ENCODE assay signal across 26 mouse cellular contexts in the genomic region with DNA sequence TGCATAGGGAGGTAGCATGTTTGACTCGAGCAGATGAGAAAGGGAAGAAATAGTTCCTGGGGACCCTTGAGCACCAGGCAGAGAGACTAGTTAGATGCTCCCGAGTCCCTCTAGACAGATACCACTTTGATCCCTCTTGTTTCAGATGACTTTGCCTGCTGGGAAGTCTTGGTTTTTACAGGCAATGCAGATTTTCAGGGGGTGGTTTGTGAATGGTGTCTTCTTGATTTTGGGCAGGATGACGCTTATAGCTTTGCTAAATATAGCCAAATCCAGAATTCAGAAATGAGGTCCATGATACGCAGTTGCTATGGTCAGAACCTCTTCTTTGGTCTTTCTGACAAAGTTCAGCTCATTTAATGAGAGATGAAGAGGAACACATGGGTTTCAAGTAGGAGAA.
"Had no signal": no experiment of that assay in that cellular context is flagged by ENCODE, and none has a peak within 500 bp of the region (broad histone marks: within the 10 kb centered on the region; RNA-seq: fewer than 3 reads in every experiment).

No protein-coding gene starts in this region.

- H3K27ac ChIP-seq: heart, embryonic 10.5 days; hindbrain, embryonic 10.5 days; hindbrain, embryonic 13.5 days; hindbrain, embryonic 15.5 days; hindbrain, postnatal 0 days; kidney, embryonic 15.5 days; kidney, postnatal 0 days; limb, embryonic 13.5 days; limb, embryonic 15.5 days; liver, embryonic 12.5 days; liver, embryonic 14.5 days had no signal

- H3K27me3 ChIP-seq: heart, embryonic 12.5 days; hindbrain, embryonic 13.5 days; hindbrain, embryonic 15.5 days; kidney, embryonic 15.5 days; limb, embryonic 13.5 days; limb, embryonic 15.5 days; liver, embryonic 12.5 days had no signal

- H3K36me3 ChIP-seq: hindbrain, embryonic 15.5 days had no signal

- H3K4me2 ChIP-seq: heart, embryonic 12.5 days; hindbrain, embryonic 13.5 days; hindbrain, embryonic 15.5 days; kidney, embryonic 15.5 days; limb, embryonic 13.5 days; limb, embryonic 15.5 days; liver, embryonic 12.5 days had no signal

- H3K4me3 ChIP-seq: heart, embryonic 10.5 days; heart, embryonic 12.5 days; hindbrain, embryonic 10.5 days; hindbrain, embryonic 13.5 days; hindbrain, embryonic 15.5 days; kidney, embryonic 15.5 days; limb, embryonic 13.5 days; limb, embryonic 15.5 days; liver, embryonic 12.5 days had no signal

- ATAC-seq: hindbrain, postnatal 0 days; intestine, embryonic 16.5 days; liver, embryonic 12.5 days had no signal

- H3K9me3 ChIP-seq: heart, embryonic 10.5 days; heart, embryonic 12.5 days; hindbrain, embryonic 10.5 days; hindbrain, embryonic 13.5 days; hindbrain, embryonic 15.5 days; kidney, embryonic 15.5 days; limb, embryonic 13.5 days; limb, embryonic 15.5 days; liver, embryonic 12.5 days had no signal

- H3K9ac ChIP-seq: heart, embryonic 12.5 days; hindbrain, embryonic 13.5 days; hindbrain, embryonic 15.5 days; kidney, embryonic 15.5 days; limb, embryonic 13.5 days; limb, embryonic 15.5 days; liver, embryonic 12.5 days; liver, embryonic 14.5 days had no signal

- DNase-seq: gastrocnemius, postnatal 10 days; gastrocnemius, postnatal 25 days; heart, adult 18-20 months; heart, postnatal 10 days; heart, postnatal 4 days; kidney, adult 11 months; kidney, adult 2 months; kidney, adult 9 months; kidney, postnatal 14 days; kidney, postnatal 36 days; layer of hippocampus, adult 9-11 months; layer of hippocampus, postnatal 36 days; left cerebral cortex, postnatal 4 days had no signal
